Mouse (Mus musculus) central nervous system, embryonic 14 days (tissue): ENCODE measurements around the gene Rep15. TPM values are rescaled to one million over a fixed set of nuclear protein-coding genes. Genes with fewer than 3 reads are reported as not detected.

Experiments
- polyA plus RNA-seq: library from polyadenylated mRNA; depleted of rRNA; stranded (reverse); fragments of >200 nt; gene quantifications from 2 replicates; pipeline ENCODE4 v1.2.3, GENCODE M21; 2012; rRNA removed

The Rep15 gene
- polyA plus RNA-seq: 0.53 and 0.83 TPM in 2 replicates

DNA sequence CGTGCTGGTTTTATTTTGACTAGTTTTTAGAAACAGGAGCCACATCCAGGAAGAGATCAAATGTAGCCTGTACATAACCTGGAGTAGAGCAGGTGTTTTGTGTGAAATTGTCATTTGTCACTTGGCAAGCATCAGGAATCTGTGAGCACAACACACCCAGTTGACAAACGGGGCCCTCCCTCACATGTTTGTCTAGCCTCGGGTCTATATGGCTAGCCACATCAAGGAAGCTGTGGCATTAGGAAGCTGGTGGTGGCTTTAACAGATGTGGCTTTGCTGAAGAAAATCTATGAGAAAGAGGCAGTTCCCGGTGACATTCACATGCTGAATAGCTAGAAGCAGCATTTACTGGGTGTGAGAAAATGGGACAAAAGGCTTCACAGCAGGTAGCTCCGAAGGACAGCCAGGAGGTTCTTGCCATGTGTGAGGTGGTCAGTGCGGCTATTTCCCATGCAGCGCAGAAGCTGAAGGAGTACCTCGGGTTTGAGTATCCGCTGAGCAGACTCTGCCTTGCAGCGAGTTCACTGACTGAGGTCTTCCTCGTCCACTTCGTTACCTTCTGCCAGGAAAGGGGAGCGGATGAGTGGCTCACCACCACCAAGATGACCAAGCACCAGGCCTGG, at the start of gene Rep15:
Gene Rep15, plus strand, starts transcription at position 282 of the 623 bp plus-strand sequence.

DNA sequence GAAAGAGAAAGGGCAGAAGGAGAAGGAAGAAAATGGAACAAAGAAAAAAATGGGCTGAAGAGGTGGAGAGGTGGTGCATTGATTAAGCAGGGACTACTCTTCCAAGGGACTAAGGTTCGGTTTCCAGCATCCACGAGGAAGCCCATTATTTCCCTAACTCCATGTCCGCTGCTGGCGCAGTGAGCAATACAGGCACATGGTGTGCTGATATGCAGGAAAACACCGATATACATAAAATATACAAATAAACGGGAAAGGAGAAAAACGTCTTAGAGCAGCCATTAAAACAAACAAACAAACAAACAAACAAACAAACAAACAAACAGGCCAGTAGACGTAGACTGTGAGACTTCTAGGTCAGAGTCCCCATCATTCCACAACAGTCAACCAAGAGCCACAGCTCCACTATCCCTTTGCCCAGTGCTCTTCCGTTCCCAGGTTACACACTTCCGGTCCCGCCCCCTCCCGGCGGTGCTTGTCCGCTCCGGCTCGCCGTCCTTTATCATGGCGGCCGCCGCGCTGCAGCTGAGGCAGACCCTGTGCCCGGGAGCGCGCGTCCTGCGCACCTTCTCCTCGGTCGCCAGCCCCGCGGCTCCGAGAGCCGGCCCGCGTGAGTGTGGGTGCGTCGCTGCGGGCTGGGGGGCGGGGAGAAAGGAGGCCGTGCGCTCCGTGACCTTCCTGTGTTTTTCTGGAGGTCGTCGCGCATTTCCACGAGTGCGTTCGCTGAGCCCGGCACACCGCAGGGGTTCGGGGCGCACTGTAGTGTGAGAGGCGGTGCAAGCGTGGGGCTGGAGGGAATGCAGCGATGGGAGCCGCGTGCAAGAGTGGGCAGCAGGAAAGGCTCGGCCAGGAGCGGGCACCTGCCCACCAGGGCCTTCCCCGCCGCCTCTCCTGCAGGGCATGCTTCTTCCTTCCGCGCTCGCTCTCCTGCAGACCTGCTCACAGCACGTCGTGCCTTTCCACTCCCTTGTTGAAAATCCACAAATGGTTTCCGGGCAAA, 10.2 kb downstream of the Rep15 start, which contains the start of gene Mrps35:
Gene Mrps35, plus strand, starts transcription at position 474 of the 1,000 bp plus-strand sequence.

Other genes with a start within 250 kb of the Rep15 start
- 4.9 and 7.8 TPM in 2 replicates for gene Arntl2, start 236.5 kb upstream of the Rep15 start, polyA plus RNA-seq
- not detected in 2 replicates for gene Smco2, start 182.5 kb upstream of the Rep15 start, polyA plus RNA-seq
- 13.2 and 20.6 TPM in 2 replicates for gene Ppfibp1, start 144.1 kb upstream of the Rep15 start, polyA plus RNA-seq
- gene 1700034J05Rik, start 78.2 kb upstream of the Rep15 start, polyA plus RNA-seq: not detected in 2 replicates
- 44.9 and 45.5 TPM in 2 replicates for gene Mrps35, start 10.2 kb downstream of the Rep15 start, polyA plus RNA-seq
- 0.25 and 0.89 TPM in 2 replicates for gene Mansc4, start 54.4 kb downstream of the Rep15 start, polyA plus RNA-seq
- gene Klhl42, start 58.8 kb downstream of the Rep15 start, polyA plus RNA-seq: 7.5 and 9.1 TPM in 2 replicates
- gene Pthlh, start 231.6 kb downstream of the Rep15 start, polyA plus RNA-seq: 2.0 and 5.0 TPM in 2 replicates